Mouse (Mus musculus) adrenal gland, postnatal 36 days (tissue): ENCODE results near the gene Dram1. TPM values are rescaled to one million over a fixed set of nuclear protein-coding genes. Genes with fewer than 3 reads are reported as not detected.
A peak's percentile ranks its signal among the peaks of the same experiment; 100 is the strongest.

Experiments used
- DNase-seq, 2 experiments: peaks; one replicate each; pipeline ENCODE4 v3.0.0; 2021; ENCODE audit warnings: mixed read lengths in 1 of 2
- long read RNA-seq, 2 experiments: library from polyadenylated mRNA; stranded (forward); transcript quantifications; one replicate each; pipeline ENCODE4 v2.0.0; 2021; ENCODE audit warnings: borderline sequencing depth in 2 of 2
- total RNA-seq, 2 experiments: library from RNA; stranded (reverse); gene quantifications; 2 replicates each; pipeline ENCODE4 v1.2.3; 2021

Gene Dram1
- 10 to 100 TPM; 10.6 to 19.6 TPM for total RNA-seq
- long read RNA-seq, experiment 1, partial matches to known transcripts, result 0 of 8 reads
- long read RNA-seq, experiment 1, other reads (novel, unspliced or antisense), result 5 of 8 reads
- long read RNA-seq, experiment 2, partial matches to known transcripts, result 1 of 6 reads
- long read RNA-seq, experiment 2, other reads (novel, unspliced or antisense), result 1 of 6 reads

GRCm38 (mm10) chr10:88379013-88379885 lies at the start of gene Dram1, which contains the start of gene Gnptab:
Gene Dram1 (minus strand): TSS chr10:88379080.
Gene Gnptab (plus strand): TSS chr10:88379132.
- peak; percentile 91 to 94 for DNase-seq

DNA sequence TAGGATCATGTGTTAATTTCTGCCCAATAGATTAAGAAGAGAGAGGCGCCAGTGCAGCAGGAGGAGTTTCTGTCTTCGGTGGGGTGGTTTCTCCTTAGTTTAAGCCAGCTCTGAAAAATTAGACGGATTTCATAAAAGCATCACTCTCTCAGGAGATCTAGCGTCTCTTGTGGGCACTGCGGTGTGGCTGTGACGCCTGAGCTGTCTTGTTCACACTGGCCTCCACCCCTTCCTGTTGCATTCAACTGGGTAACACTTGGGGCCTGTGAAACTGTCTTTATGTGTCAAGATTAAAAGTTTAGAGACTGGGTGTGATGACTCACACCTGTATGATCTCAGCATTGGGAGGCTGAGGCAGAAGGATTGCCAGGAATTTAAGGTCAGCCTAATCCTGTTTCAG lies 49.1 kb upstream of the Dram1 start:
- DNase-seq, result no peak

DNA sequence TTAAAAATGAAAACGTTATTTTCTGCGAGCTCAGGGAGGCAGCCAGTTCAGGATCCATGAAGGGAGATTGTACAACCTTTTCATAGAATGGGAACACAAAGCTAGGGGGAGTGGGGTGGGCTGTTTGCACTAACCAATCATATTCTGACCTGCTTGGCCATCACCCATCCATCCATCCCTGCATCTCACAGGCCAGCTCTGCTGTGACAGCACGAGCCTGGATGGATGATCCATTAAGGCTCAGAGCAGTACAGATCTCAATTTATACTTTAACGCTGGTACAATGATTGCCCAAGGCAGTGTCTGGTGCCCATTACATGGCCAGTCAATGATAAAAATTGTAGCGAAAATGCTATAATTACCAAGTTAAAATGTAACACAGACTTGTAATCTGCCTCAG lies 48.0 kb upstream of the Dram1 start:
- no peak for DNase-seq

DNA sequence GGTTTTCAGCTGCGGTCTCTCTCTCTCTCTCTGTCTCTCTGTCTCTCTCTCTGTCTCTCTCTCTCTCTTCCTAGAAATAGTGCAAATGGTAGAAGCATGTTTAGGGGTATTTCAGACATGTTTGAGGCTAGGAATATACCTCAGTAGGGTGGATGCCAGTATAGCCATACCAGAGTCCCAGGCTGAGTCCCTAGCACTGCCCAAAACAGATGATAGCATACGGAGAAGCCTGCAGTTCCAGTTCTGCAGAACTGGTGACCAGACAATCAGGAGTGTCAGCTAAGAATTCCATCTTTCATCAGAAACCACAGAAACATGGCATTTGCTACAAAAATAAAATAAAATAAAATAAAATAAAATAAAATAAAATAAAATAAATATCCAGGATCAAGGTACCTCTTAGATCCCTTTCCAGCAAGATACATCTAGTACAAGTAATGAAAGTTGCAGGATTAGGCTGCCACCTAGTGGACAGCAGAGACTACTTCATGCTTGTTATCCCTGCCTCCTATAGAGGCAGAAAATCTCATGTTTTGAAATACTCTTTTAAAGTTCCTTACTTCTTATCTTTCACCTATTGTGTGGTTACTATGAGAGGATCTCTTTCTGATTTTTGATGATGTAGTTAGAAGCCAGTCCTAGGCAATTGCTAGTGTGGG lies 47.4 kb upstream of the Dram1 start:
- DNase-seq, result peak; percentile 37 to 79

DNA sequence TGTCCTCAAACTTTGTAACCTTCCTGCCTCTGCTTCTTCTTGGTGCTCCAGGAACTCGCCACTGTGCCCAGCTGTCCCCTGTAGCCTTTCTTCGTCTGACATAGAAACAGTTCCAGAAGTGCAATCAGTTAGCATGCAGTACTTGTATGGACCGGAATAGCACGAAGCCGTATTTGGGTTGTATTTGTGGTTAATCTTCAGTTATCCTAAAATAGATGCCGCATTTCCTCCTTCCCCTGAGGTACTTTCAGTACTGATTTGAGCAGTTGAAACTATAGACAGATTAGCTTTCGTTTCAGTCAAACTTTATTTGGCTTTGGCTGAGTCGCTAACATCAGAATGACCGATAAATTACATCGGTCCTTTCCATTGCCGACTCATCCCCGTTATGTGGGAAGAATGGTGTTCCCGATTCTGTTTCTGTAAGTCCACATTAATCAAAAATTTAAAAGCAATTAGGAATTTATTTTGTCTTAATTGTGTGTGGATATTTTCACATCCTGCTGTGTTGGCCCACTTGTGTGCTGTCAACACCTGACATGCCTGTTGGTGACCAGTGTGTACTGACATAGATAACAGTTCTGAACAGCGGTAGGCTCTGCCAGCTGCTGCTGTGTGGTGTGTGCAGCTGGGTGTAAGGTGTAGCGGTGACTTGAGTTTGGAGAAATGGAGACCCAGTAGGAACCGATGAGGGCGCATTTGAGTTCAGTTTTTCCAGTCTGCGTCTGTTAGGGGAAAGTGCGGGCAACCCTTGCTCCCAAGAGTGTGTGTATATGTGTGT lies 42.0 kb upstream of the Dram1 start:
- no peak for DNase-seq

GRCm38 (mm10) chr10:88420141-88420541 lies 41.3 kb upstream of the Dram1 start:
- DNase-seq, result no peak

DNA sequence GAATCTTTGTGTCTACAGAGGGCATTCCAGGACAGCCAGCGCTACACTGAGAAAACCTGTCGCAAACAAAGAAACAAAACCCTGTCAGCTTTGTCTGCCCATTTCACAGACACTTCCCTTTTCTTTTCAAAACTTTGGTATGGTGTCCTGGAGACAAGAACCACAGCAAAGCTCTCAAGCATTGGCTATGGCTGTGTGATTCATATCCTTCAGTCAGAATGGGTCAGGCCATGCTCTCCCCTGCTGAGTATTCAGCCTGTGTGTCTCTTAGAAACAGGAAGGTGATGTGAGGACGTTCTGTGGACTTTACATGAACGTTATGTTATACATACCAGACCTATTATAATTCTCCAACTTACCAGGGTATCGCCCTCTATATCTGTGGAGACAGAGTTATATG lies 38.8 kb upstream of the Dram1 start:
- no peak for DNase-seq

- no peak for DNase-seq
These were observed 33.6 kb upstream of the Dram1 start for GRCm38 (mm10) chr10:88412290-88412995.

GRCm38 (mm10) chr10:88409751-88410150 lies 30.9 kb upstream of the Dram1 start:
- DNase-seq, result no peak

DNA sequence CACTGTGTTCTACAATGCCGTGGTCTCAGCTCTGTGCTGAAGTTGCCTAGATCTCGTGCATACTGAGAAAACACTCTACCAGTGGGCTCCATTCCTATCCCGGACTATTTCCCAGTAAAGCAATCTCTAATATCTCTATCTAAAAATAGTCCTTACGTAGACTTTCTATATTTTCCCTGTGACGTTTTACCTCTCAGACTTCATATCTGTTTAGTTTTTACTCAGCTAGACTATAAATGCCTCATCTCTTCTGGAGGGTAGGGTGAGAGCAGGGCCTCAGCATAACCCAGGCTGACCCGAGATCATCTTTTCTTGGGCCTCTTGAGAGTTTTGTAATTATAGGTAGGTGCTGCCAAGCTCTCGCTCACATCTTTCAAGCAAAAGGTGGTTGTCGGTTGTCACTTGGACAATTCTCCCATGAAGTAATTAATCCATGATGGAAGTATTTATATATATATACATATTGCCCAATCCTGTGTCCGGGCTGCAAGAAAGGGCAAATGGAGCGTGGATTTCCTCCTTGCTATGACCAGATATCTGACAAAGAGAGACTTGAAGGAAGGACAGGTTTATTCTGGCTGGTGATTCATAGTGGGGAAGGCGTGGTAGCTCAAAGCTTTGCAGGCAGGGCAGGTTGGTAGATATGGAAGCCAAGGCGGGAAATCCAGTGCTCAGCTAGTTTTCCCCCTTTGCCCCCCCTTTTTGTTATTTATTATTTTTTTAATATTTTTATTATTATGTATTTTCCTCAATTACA lies 29.2 kb upstream of the Dram1 start:
- no peak for DNase-seq

DNA sequence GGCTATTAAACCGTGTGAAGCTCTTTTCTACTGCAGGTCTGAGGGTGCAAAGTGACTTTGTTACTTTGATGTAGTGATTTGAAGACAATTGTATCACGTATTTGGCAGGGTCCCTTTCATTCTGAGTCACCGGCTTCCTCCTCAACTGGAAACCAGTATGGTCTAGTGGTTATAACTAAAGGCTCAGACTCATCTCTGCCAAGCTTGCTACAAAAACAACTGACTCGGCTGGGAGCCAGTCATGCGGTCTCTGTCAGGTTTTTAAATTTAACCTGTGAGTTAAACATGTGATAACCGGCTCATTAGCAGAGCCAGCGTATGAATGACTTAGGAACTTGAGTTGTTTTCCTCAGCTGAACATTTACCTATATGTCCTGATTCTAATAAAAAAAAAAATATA lies 26.9 kb upstream of the Dram1 start:
- peak; percentile 20 to 30 for DNase-seq

DNA sequence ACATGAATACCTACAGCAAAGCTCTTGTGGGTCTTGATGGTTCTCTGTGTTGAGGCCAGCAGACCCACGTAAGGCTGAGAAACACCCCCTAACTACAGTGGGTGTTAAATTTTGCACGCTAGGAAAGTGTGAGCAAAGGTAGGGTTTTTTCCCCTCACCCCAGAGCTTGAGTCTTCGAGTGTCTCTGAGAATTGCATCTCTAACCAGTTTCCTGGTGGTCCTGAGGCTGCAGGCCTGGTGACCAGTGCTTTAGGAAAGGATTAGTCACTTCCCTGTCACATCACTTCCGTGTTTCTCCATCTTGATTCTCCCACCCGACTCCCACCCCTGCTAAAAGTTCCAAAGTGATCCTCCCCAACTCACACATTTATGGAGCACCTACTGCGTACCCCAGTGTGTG lies 25.3 kb upstream of the Dram1 start:
- no peak for DNase-seq

DNA sequence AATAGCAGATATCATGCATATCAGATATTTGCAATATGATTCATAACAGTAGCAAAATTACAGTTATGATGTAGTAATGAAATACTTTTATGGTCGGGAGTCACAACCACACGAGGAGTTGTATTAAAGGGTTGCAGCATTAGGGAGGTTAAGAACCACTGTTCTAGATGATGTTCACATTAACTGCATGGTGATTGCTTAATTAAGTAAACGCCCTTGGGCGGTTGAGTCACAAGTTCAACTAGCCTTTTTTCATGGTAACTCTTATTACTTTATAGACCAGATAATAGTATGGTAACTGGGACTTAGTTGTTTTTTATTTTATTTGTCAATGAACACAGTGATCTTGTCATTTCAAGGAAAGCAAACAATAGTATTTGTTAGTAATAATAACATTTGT lies 24.1 kb upstream of the Dram1 start:
- DNase-seq, result no peak

DNA sequence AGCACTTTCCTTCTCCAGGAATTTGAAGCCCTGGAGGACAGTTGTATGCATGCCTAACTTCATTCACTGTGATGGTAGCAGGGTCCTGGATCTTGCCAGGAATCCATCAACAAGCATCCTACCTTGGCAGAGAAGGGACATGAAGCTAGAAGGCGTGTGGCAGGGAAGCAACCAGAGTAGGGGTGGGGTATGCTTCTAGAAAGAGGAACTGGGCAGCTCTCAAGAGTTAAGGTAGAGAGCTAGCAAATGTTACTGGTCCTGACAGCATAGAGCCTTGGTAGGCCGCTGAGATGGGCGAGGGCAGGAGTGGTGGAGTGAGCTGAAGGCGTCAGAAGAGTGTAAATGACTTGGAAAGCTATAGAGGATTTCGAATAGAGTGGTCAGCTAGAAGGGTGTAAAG lies 20.4 kb upstream of the Dram1 start:
- no peak for DNase-seq

DNA sequence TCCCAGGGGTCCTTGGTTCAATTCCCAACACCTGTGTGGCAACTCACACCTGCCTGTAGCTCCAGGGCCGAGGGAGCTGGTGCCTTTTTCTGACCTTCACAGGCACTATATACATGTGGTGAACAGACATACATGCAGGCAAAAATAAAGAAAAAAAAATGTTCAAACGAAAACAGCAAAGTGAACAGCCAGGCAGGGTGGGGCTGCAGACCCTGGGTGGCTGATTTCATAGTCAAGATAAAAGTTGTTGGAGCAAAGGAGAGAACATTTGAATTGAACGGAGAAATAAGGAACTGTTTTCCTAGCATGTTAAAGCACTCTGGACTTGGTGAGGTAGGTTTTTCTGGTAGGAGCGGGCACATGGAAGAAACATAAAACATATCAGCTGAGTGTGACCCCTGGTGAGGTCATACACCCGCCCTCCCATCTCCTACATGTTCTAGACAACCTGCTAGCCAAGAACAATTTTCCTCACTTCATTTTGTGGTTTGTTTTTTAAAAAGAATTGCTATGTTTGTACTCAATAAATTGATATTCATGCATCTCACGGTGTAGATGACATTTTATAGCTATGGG lies 19.9 kb upstream of the Dram1 start:
- no peak for DNase-seq

- DNase-seq, result no peak
These were observed 13.4 kb upstream of the Dram1 start for GRCm38 (mm10) chr10:88392181-88392847.

DNA sequence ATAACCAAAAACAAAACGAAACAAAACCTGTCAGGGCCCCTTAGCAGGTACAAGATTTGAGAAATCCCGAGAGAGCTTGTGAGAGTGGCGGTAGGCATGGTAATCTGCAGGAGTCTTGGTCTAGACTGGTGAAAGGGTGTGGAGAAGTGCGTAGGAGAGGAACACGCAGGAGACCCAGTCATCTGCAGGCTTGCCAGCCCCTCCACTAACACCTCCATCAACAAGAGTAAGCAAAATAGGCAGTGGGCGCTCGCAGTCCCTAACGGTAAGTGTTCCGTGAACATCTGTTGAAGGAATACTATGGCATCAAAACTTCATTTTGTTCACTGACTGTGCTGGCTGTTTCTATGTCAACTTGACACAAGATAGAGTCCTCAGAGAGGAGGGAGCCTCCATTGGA lies 12.6 kb upstream of the Dram1 start:
- DNase-seq, result no peak

GRCm38 (mm10) chr10:88390096-88390790 lies 11.4 kb upstream of the Dram1 start:
- DNase-seq, result peak; percentile 8 to 42

DNA sequence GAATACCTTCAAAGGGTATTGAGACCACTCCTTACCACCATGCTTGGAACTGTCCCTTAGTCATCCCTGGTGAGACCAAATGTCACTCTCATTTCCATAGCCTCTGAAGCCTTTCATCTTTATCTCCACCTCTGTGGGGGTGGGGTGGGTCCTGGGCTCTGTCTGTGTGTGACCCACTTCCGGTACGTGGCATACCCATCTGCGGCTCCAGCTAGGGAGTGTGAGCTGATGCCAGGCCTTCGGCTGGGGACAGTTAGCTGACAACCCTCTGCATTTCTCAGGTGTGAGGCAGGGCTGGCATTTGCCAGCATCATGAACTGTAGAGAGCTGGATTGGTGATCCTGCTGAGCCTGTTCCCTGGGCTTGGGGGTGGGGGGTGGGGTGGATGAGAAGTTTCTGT lies 10.7 kb upstream of the Dram1 start:
- DNase-seq, result peak; percentile 24 to 49
